Mouse (Mus musculus) activated CD4-positive, CD25-positive, alpha-beta regulatory T cell, adult 9 weeks (primary cell): ENCODE measurements around the gene Kif21a. TPM values are rescaled to one million over a fixed set of nuclear protein-coding genes. Genes with fewer than 3 reads are reported as not detected.

Experiments
- polyA plus RNA-seq: library from polyadenylated mRNA; unstranded; fragments of 100-300 nt; shearing (Covaris generic); gene quantifications from one replicate; pipeline ENCODE4 v1.2.1, GENCODE M21; 2017

Gene Kif21a
- not detected for polyA plus RNA-seq

DNA sequence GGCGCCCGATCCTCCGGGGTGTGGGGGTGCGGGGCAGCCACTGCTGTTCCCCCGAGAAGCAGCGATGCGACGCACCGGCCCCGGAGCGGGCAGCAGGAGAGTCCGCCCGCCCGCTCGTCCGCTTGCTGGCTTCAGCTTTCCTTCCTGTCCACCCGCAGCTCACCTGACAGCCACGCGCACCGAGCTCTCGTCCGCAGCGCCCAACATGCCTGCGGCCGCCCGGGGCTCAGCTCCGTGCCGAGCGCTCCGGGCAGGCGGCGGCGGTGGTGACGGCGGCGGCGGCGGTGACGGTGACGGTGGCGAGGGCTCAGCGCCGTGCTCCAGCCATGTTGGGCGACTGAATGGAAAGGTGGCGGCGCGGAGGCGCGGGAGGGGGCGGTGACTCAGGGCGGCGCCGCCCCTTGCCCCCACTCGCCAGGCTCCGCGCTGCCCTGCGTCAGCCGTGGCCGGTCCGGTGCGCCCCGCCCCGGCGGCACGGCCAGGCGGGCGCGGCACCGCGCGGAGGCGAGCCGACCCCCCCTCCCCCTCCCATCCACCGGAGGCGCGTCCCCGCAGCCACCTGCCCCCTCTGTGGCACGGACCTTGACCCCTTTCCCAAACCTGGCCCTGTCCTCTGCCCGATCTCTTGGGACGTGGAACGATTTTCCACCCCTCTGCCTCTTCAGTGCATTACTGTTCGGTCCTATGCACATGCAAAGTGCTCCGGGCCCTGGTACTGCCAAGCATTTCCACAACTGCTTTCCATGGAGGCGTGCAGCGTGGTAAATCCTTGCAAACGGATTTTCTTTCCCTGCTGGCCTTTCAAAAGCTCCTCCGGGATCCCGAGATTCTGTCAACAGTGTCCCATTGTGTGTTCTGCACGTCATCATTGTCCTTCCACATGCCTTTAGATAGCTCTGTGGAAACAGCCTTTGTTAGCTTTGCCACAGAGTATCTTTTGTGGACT is at the start of gene Kif21a:
TSS of gene Kif21a (minus strand) at position 453 of the 946 bp plus-strand sequence.

Other genes with a start within 250 kb of the Kif21a start
- 0.32 TPM for gene Abcd2, start 141.9 kb upstream of the Kif21a start, polyA plus RNA-seq
- gene CN725425, start 149.5 kb upstream of the Kif21a start, polyA plus RNA-seq = not detected